Mouse (Mus musculus) right cerebral cortex, postnatal 36 days (tissue): ENCODE results near the gene Nudt2.

ENCODE experiments used
- DNase-seq, 2 experiments: peaks; one replicate each; pipeline ENCODE4 v3.0.0; 2022; ENCODE audit warnings: low spot score in 2 of 2, mixed read lengths in 1 of 2

Gene Nudt2

GRCm38 (mm10) chr4:41520641-41521040 lies 55.7 kb downstream of the Nudt2 start:
- DNase-seq: no peak

DNA sequence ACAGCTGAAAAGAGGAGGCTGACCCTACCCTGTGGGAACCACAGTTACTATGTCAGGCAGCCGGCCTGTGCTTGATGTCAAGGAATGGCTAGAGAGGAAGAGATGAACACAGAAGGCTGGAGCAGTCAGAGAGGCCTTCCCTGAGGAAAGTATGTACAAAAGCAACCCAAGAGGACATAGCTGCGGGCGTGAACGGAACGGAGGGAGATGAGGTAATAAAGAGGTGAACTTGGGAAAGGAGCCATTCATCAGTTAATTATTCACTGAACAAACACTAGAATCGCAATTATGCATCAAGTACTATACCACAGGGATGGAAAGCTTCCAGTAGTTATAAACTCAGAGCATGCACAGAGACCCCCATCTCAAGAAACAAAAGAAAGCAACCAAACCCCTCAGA lies 57.2 kb downstream of the Nudt2 start:
- DNase-seq: no peak

DNA sequence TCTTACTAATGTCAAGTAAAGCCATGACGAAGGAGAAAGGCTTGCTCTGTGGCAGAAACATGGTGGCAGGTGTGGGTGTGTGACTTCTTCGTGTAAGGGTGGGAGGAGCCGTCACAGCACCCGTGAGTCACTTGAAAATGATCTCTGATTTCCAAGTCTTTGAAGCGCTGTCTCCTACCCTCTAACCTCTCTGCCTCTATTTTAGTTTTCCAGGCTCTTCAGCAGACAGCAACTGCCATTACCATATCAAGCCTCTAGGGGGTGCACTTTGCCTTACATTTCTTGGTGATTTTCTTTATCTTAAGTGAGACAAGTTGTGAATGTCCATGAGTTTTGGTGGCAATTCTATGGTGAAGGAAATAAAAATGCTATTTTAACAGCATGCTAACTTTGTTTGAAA lies 57.8 kb downstream of the Nudt2 start:
- no peak for DNase-seq

DNA sequence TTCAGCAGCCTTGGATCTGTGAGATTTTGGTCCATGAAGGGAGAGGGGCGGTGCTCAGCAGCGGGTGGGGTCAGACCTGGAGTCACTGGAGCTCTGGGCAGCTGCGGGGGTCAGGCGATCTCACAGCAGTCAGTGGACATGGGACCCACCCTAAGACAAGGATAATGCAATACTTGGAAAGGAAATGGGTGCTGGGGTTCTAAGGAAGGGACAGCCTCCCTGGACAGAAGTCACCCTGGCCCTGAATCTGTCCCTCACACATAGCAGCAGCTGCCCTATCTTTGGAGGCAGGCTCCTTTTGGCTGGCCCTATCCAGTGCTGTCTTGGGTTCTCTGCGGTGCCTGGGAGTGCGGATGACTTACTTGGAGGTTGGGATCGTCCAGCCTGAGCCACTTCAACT lies 58.9 kb downstream of the Nudt2 start:
- DNase-seq: no peak

DNA sequence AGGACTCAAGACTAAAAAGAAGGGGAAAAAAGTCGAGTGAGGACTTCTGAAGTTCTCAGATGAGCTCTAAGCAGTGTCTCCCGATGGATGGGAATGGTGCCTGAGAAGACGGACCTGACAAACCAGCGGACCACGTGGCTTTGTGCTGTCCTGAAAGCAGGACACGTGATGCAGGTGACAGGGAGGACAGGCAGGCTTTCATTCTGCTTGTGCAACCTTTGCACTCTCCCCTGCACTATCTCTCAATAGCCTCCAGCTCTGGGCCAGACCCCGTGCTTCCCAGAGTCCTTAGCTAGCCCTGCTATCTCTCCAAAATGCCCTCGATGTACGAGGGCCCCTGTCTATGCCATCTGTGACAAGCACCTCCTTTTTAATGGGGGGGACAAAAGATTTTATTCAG lies 59.9 kb downstream of the Nudt2 start:
- DNase-seq: no peak

DNA sequence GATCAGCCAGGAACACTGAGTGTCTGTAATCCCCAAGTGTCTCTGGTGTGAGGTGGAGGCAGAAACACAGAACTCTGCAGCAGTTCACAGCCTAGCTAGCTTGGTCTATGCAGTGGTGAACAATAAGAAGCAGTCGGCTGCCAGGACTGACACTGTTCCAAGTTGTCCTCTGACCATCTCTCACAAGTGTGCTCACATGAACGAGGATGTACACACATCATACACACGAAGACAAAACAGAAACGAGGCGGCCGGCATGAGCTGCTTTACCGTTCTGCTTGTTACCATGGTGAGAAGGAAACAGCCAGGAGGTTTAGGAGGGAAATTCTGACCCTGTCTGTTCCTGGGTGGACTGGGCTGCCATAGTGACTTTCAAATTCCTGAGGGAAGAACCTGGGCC lies 61.6 kb downstream of the Nudt2 start:
- DNase-seq: no peak

DNA sequence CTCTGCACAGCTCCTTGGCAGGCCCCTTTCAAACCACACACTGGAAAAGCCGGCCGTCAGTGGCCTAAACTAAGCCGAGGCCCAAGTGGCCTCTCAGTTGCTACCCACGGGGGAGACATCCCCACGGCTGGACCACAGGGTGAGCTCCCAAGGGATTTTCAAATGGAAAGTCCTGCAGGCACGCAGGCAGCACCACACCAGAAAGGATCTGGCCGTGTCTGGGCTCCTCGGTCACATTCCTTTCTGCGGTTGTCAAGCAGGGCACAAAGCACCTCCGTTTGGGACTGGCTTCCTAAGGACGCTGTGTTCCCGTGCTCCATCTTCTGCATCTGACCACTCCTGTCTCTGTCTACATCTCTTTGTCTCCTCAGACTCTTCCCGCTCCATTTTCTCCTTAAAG lies 62.1 kb downstream of the Nudt2 start:
- DNase-seq: no peak

DNA sequence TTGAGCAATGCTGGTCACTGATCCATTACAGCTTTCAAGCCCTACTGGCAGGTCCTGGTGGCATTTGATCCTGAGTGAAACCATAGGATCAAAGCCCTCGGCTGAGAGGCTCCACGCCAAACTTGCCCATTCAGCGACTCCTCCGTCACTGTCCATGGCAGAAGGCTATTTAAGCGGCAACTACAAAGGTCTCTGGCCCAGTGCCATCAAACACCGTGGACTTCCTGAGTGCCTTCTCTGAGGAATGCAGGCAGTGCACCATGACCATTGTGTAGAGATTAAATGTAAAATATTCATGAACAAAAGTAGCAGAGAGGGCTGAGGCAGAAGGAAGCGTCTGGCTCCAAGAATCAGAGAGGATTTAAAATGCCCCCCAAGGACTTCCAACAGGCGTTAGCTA lies 63.0 kb downstream of the Nudt2 start:
- no peak for DNase-seq
